Mouse (Mus musculus): ENCODE measurements around the gene Krtap13.

GRCm38 (mm10) chr16:88711245-88711644 is 40.2 kb downstream of the Krtap13 start:
- TF ChIP-seq CHD2 (IDR thresholded peaks at IDR 0.05; ENCODE audit: low read depth, low read length) (no peak), ZNF384 (IDR thresholded peaks at IDR 0.05; ENCODE audit: low read depth, low read length) (no peak), ZC3H11A (IDR thresholded peaks at IDR 0.05; ENCODE audit: borderline replicate concordance, low read depth, low read length) (peak; percentile 70), HCFC1 (IDR thresholded peaks at IDR 0.05; ENCODE audit: borderline replicate concordance, insufficient read depth, low read length) (no peak), MAFK (IDR thresholded peaks at IDR 0.05; ENCODE audit: insufficient read depth, low read depth, low read length) (no peak)
